Mouse (Mus musculus): ENCODE measurements at regions not wholly inside any gene's neighbourhood (a gene's known extent, or its start where the extent isn't known, plus 50 kb on each side); places are given as distances from the start of the nearest gene placed in this dataset.

DNA sequence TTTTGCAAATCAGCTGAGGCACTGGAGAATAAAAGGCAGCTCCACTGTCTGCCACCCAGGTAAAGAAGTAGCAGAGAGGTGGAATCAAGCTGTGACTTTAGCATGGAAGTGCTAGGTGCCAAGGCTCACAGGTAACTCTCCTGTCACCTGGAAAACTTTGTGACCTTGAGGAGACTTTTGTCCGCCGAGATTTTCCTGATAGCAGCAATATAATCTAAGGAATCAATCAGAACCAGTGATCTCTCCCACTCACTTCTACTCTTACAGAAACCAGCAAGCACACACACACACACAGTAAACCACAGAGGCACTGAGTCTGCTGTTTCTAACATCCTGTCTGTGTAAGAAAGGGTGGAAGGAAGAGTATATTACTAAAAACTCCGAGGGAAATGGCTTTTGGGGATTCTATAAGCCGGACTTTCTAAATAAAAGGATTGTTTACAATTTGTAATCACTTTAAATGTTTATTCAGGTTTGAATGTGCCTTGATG lies 206.6 kb upstream of the Nmur2 start:
- TF ChIP-seq CTCF (IDR thresholded peaks at IDR 0.05; ENCODE audit: control insufficient read depth, insufficient read depth, insufficient replicate concordance, low read depth, low read length) (no peak), POLR2A (IDR thresholded peaks at IDR 0.05; ENCODE audit: control insufficient read depth, low read depth, low read length) (no peak)

Data from testis, adult 2 months (tissue).